Mouse (Mus musculus) liver, postnatal 0 days (tissue): Measurements from ENCODE around the gene Cstl1. TPM values are rescaled to one million over a fixed set of nuclear protein-coding genes. Genes with fewer than 3 reads are reported as not detected.
A peak's percentile ranks its signal among the peaks of the same experiment; 100 is the strongest.

Source experiments
- ATAC-seq: fragments of 200-750 bp; cut with Nextera tagmentation; 2 replicates; pipeline ENCODE4 v1.8.0; 2017; ENCODE audit warnings: mild to moderate bottlenecking, moderate library complexity
- DNase-seq: peaks from one replicate; pipeline ENCODE4 v3.0.0-alpha.2; 2016
- H3K27ac ChIP-seq: fragments of 300-500 bp; sonication (generic); 2 replicates; pipeline ENCODE4 v1.5.1; 2014; ENCODE audit warnings: antibody characterized with exemption, moderate library complexity, mild to moderate bottlenecking, low read depth
- H3K27me3 ChIP-seq: fragments of 300-500 bp; sonication (generic); 2 replicates; pipeline ENCODE4 v1.6.1; 2014; ENCODE audit warnings: low read length, control low read depth, mixed read lengths; ENCODE audit not compliant: insufficient read depth
- H3K36me3 ChIP-seq: fragments of 300-500 bp; sonication (generic); replicated peaks from 2 replicates; pipeline ENCODE4 v1.6.1; 2014; ENCODE audit warnings: mild to moderate bottlenecking, control low read depth, low read length, moderate library complexity, mixed read lengths; ENCODE audit not compliant: insufficient read depth
- H3K4me1 ChIP-seq: fragments of 300-500 bp; sonication (generic); 2 replicates; pipeline ENCODE4 v1.6.1; 2014; ENCODE audit warnings: antibody characterized with exemption, mild to moderate bottlenecking, control low read depth; ENCODE audit not compliant: insufficient read depth
- H3K4me2 ChIP-seq: fragments of 300-500 bp; sonication (generic); 2 replicates; pipeline ENCODE4 v1.6.1; 2014; ENCODE audit warnings: low read depth, mild to moderate bottlenecking, low read length, moderate library complexity, mixed read lengths
- H3K4me3 ChIP-seq: fragments of 300-500 bp; sonication (generic); 2 replicates; pipeline ENCODE4 v1.5.1; 2014; ENCODE audit warnings: low read depth, low read length
- H3K9ac ChIP-seq: fragments of 300-500 bp; sonication (generic); replicated peaks from 2 replicates; pipeline ENCODE4 v1.6.1; 2014; ENCODE audit warnings: mild to moderate bottlenecking, moderate library complexity
- H3K9me3 ChIP-seq: fragments of 300-500 bp; sonication (generic); 2 replicates; pipeline ENCODE4 v1.6.1; 2016; ENCODE audit warnings: mild to moderate bottlenecking, control low read depth, low read length, mixed read lengths
- CTCF ChIP-seq: sonication (generic); IDR thresholded peaks from 2 replicates; pipeline ENCODE4 v1.5.1; 2016; ENCODE audit warnings: antibody characterized with exemption, low read depth
- EP300 ChIP-seq: IDR thresholded peaks from 2 replicates; pipeline ENCODE4 v1.6.1; 2016; ENCODE audit warnings: antibody characterized with exemption, low read depth, mild to moderate bottlenecking
- WGBS: fragments of 180-500 bp; shearing (Covaris S2); extraction: QIAGEN DNeasy Blood & Tissue Kit; methylation state at CpG from one replicate; pipeline ENCODE4 v1.1.7; 2014; ENCODE audit not compliant: insufficient replicate concordance; 5-methylcytosine and 5-hydroxymethylcytosine counted together
- polyA plus RNA-seq: library from polyadenylated mRNA; unstranded; fragments of >200 nt; fragmentation: Nextera tagmentation; extraction: Ambion mirVana; gene quantifications from 2 replicates; pipeline ENCODE4 v1.2.1, GENCODE M21; 2015

Cstl1 gene
- polyA plus RNA-seq = not detected in 2 replicates

DNA sequence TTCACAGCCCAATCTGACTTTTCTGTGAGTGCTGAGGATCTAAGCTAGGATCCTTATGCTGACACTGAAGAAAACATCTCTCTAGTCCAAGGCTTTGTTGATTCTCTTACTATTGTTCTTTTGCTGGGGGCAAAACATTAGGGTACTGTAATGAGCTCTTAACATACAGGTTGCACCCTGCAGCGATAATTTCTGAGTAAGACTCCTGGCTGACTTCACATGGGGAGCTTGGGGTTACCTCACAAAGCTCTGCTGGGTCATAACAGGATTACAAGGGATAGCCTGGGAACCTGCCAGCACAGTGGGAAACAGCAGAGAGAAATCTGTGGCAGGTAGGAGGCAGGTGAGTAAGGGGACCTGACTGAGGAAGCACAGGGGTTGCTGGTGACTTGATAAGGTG, at the start of gene Cstl1:
Cstl1 (plus strand) TSS at position 301 of the 400 bp plus-strand sequence.
- H3K4me2 ChIP-seq = no peak within 1 kb of the TSS
- TF ChIP-seq EP300 = no peak
- no peak for TF ChIP-seq CTCF
- H3K36me3 ChIP-seq = no peaks in the 10 kb centered on the region
- H3K27me3 ChIP-seq = no peaks in the 10 kb centered on the region
- H3K27ac ChIP-seq = no peak within 1 kb of the TSS
- 75% methylated on average over 1 of the region's 1 CpGs for WGBS
- H3K4me1 ChIP-seq = no peaks in the 10 kb centered on the region
- no peak within 1 kb of the TSS for H3K4me3 ChIP-seq
- DNase-seq (no peak), ATAC-seq (no peak)
- no peak within 1 kb of the TSS for H3K9ac ChIP-seq
- no peaks in the 10 kb centered on the region for H3K9me3 ChIP-seq

- ATAC-seq (no peak), DNase-seq (no peak)
- H3K27me3 ChIP-seq = no peaks in the 10 kb centered on the region
- WGBS = 81% methylated on average over 15 of the region's 15 CpGs
- H3K27ac ChIP-seq = no peak overlapping the region
- no peaks in the 10 kb centered on the region for H3K4me1 ChIP-seq
- H3K36me3 ChIP-seq = no peaks in the 10 kb centered on the region
- no peak overlapping the region for H3K4me2 ChIP-seq
- peak; percentile 66 for TF ChIP-seq CTCF
- no peak for TF ChIP-seq EP300
- H3K9ac ChIP-seq = no peak overlapping the region
- H3K4me3 ChIP-seq = no peak overlapping the region
- H3K9me3 ChIP-seq = no peaks in the 10 kb centered on the region
Observed at GRCm38 (mm10) chr2:148706409-148707201, 43.6 kb upstream of the Cstl1 start.

- WGBS = 79% methylated on average over 6 of the region's 6 CpGs
- no peak overlapping the region for H3K27ac ChIP-seq
- H3K9me3 ChIP-seq = no peaks in the 10 kb centered on the region
- no peak overlapping the region for H3K4me2 ChIP-seq
- H3K27me3 ChIP-seq = no peaks in the 10 kb centered on the region
- ATAC-seq (no peak), DNase-seq (no peak)
- H3K36me3 ChIP-seq = no peaks in the 10 kb centered on the region
- TF ChIP-seq EP300 (no peak), CTCF (no peak)
- no peaks in the 10 kb centered on the region for H3K4me1 ChIP-seq
- no peak overlapping the region for H3K9ac ChIP-seq
- no peak overlapping the region for H3K4me3 ChIP-seq
Observed at GRCm38 (mm10) chr2:148707202-148707530, 43.0 kb upstream of the Cstl1 start.

GRCm38 (mm10) chr2:148712326-148712725, 37.8 kb upstream of the Cstl1 start:
- 74% methylated on average over 3 of the region's 3 CpGs for WGBS
- H3K9ac ChIP-seq = no peak overlapping the region
- TF ChIP-seq CTCF = no peak
- no peak for TF ChIP-seq EP300
- H3K4me1 ChIP-seq = no peaks in the 10 kb centered on the region
- DNase-seq (no peak), ATAC-seq (no peak)
- no peak overlapping the region for H3K4me3 ChIP-seq
- H3K36me3 ChIP-seq = no peaks in the 10 kb centered on the region
- no peaks in the 10 kb centered on the region for H3K9me3 ChIP-seq
- no peak overlapping the region for H3K27ac ChIP-seq
- H3K27me3 ChIP-seq = no peaks in the 10 kb centered on the region
- H3K4me2 ChIP-seq = no peak overlapping the region

GRCm38 (mm10) chr2:148717072-148717471, 33.1 kb upstream of the Cstl1 start:
- 70% methylated on average over 2 of the region's 2 CpGs for WGBS
- DNase-seq (no peak), ATAC-seq (no peak)
- no peaks in the 10 kb centered on the region for H3K27me3 ChIP-seq
- H3K4me2 ChIP-seq = no peak overlapping the region
- no peak overlapping the region for H3K4me3 ChIP-seq
- no peak overlapping the region for H3K9ac ChIP-seq
- no peak overlapping the region for H3K27ac ChIP-seq
- H3K4me1 ChIP-seq = no peaks in the 10 kb centered on the region
- no peak for TF ChIP-seq EP300
- no peak for TF ChIP-seq CTCF
- H3K9me3 ChIP-seq = no peaks in the 10 kb centered on the region
- no peaks in the 10 kb centered on the region for H3K36me3 ChIP-seq

- Histone ChIP-seq H3K4me3 (no peak overlapping the region), H3K27me3 (no peaks in the 10 kb centered on the region), H3K9ac (no peak overlapping the region), H3K4me1 (no peaks in the 10 kb centered on the region), H3K9me3 (no peaks in the 10 kb centered on the region), H3K4me2 (no peak overlapping the region), H3K36me3 (no peaks in the 10 kb centered on the region), H3K27ac (no peak overlapping the region)
- DNase-seq (no peak), ATAC-seq (no peak)
- TF ChIP-seq EP300 (no peak), CTCF (no peak)
- 36% methylated on average over 2 of the region's 2 CpGs for WGBS
Observed at GRCm38 (mm10) chr2:148719271-148719995, 30.7 kb upstream of the Cstl1 start.
